Mouse (Mus musculus) right cerebral cortex, postnatal 25 days (tissue): ENCODE measurements around the gene Rtn2.

ENCODE experiments used
- DNase-seq: peaks from one replicate; pipeline ENCODE4 v3.0.0; 2022

Gene Rtn2

DNA sequence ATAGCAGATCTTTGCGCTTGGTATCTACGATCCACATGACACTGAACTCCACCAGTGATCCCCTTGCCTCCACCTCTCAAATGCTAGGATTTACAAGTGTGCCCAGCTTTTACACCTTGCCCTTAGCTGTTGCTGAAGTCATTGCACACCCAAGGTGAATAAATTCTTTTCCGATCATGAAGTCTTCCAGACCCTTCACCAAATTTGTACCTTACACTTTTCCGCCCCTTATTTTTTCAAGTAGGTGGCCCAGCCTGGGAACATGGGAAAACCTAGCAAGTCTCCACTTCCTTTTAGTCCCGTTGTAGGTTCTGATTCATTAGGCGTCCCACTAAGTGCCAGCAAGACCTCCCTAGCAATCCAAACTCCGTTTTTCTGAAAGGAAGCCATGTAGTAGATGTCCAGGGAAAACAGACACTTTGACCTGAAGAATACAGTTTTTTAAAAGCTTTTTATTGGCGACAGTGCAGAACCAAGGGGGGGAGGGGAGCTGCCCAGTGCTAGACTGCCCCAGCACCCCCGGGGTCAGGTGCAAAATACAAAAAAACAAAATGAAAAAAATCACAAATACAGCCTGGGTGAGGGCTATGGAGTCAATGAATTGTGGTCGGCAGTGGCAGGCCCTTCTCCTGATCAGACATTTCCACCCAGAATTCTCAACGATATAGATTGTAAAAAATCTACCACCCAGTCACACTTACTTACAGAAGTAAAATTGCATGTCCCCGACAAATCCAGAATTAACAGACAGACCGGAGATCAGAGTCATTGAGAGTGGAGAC lies 20.0 kb downstream of the Rtn2 start:
- DNase-seq, result no peak

- DNase-seq, result no peak
These were observed 20.6 kb downstream of the Rtn2 start for GRCm38 (mm10) chr7:19303046-19303305.

DNA sequence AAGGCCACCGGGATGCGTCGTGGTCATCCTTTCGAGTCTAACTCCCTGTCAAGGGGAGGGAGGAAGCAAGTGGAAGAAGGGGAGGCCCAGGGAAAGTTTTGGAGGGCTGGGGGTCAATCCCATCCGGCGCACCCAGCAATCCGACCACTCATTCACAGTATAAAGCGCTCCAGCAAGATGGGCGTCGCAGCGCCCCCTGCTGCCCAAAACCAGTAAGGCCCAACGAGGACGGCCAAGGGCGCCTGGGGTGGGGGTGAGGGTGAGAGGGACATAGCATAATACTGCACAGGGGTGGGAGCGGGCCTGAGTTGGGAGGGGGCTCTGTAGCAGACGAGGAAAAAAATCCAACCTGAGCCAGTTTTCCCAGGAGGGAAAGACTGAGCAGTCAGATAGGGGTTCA lies 21.3 kb downstream of the Rtn2 start:
- DNase-seq, result peak; percentile 59

DNA sequence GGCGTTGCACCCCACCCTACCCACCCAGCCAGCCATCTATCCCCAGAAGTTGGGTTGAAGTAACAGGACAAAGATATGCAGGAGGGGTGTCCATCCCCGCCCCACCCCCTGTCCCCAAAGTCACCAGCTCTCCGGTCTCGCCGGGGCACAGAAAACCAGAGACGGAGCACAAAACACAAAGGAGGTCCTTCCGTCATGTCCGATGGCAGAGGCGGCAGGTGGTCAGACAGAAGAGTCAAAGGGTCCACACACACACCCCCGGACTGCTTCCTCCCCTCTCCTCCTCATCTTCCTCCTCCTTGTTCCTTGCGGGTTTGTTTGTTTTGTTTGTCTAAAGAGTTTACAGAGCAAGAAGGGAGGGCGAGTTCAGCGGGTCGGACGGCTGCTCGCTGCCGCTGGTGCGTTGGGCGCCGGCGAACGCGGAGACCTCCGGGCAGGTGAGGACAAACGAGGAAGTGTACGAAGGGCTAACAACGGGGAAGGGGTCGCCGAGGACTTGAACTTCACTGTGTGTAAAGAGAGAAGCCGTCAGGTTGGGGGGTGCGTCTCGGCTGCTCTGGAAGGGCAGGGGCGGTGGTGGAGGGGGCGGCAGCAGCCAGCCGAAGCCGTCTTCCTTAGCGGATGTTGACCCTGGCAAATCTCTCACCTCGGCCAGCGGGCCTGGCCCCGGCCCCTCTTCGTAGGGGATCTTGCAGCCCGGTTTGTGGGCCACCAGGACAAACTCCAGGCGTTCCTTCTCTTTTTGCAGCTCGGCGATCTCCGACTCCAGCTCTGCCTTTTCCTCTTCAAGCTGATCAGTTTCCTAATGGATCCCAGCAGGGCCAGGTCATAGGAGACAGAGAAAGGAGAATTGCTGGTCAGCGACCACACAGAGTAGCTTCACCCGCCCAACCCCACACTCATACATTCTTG lies 22.3 kb downstream of the Rtn2 start:
- DNase-seq, result no peak

- no peak for DNase-seq
These were observed 22.9 kb downstream of the Rtn2 start for GRCm38 (mm10) chr7:19305413-19305735.

- no peak for DNase-seq
These were observed 23.7 kb downstream of the Rtn2 start for GRCm38 (mm10) chr7:19305796-19306765.

DNA sequence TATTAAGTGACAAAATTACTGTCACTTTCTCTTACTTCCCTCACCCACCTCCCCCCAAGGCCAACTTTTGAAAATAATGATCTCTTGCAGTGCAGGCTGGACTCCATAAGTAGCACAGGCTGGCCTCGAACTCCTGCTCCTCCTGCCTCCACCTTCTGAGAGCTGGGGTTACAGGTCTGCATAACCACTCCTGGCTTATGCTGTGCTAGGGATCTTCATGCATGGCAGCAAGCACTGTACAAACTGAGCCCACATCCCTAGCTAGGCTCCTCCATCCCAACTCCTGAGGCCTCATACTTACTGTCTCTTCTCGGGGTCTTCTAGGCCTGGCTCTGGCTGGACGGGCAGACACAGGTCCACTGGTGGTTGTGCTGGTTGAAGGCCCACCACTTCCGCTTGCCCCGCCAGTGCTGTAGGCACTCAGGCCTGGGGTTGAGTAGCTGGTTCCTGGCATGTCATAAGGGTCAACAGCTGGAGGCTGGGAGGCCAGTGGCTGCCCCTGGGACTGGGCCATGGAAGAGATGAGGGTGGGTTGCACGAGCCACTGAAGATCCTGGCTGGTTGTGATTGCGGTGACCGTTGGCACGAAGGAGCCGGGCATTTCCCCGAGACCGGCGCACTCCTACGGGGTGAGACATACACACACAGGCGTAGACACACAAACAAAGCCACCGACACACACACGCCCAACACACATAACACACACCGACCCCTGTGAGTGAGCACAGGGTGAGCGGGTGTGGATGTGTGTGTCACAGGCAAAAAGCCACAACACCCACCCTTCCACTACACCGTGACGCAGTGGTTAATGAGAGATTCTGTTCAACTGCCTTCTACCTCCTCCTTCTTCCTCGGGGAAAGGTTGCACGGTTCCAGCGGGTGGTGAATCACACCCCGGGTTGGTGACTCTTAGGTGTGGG lies 24.7 kb downstream of the Rtn2 start:
- DNase-seq, result no peak

GRCm38 (mm10) chr7:19307739-19308453 lies 25.5 kb downstream of the Rtn2 start:
- DNase-seq, result peak; percentile 72

- DNase-seq, result peak; percentile 98
These were observed 26.2 kb downstream of the Rtn2 start for GRCm38 (mm10) chr7:19308454-19309277.

GRCm38 (mm10) chr7:19309278-19309883 lies 27.0 kb downstream of the Rtn2 start:
- DNase-seq, result peak; percentile 14

- peak; percentile 95 for DNase-seq
These were observed 27.6 kb downstream of the Rtn2 start, which contains the start of gene Fosb for GRCm38 (mm10) chr7:19309884-19310641. TSS of gene Fosb (minus strand) at chr7:19310051.

DNA sequence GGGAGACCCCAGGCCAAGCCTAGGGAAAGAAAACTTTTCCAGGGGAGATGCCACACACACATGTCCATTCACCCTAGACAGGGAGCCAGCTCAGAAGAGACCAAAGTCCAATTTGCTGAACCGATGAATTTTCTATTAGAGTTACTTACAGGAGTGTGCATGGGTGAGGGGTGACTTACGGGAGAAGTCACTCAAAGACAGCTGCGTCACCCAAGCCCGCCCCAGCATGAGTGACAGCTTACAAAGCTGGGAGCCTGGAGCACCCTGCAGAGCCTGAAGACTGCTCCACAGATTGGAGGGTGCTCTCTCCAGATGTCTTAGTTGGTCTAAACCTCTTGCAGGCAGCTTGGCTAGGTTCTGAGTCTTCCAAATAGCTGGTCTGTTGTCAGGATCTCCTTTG lies 29.6 kb downstream of the Rtn2 start:
- no peak for DNase-seq

GRCm38 (mm10) chr7:19314033-19314432 lies 31.6 kb downstream of the Rtn2 start:
- no peak for DNase-seq

DNA sequence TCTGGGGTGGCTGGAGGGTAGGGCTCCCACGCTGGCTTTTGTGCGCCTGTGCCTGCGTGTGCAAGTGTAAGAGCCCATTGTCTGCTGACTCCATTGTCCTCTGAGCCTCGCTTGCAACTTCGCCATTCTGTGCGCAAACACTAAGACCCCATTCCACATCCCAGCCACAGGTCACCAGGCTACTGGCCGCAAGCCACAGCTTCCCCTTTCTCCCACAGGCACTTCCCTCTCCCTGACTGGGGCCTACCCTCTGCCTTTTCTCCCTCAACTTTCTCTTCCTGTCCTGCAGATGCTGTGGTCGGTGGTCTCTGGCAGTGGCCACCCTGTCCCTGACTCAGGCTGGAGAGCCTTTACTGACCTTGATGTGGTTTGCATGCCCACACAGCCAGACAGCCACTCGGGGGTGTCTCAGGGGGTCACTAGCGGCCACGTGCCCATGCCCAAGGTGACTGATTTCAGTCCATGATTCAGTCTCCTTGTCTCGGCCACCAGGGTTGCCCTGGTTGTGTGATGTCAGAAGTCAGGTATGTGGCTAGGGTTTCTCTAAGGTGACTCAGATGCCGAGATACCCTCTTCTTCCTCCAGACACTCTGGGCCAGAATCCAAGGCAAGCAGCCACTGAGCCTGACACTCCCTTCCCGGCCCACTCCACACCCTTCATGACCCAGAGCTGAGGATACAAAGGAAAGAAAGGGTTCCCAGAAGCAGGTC lies 34.2 kb downstream of the Rtn2 start:
- no peak for DNase-seq

DNA sequence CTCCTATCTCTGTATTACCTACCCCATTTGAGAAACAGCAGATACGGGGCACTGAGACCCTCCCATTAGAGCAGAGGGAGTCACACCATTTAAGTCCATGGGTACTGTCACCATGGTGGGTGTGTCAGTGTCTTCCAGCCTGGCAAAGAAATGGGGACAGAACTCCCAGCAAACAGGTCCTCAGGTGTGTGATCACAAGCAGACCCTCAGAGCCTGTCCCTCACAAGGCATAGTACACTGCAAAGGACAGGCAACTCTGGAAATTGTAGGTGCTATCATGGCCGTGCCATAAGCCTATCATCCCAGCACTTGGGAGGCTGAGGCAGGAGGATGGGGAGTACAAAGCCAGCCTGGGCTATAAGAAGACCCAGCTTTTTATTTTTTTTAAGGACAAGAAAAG lies 35.8 kb downstream of the Rtn2 start:
- DNase-seq, result no peak

DNA sequence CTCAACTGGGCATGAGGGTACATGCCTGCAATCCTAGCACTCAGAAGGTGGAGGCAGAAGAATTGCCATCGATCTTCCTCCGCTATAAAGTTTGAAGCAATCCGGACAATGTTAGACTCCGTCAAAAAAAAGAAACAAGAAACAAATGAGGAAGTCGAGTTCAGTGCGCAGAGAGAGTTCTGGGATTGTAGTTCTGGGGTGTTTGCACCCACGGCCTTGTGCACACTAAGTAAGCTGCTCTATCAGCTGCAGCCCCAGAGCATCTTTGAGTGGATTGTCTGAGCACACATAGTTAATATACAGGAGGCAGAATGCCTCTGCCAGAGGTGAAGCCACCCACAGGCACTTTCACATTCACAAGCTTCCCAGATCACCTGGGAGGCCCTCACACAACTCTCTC lies 36.3 kb downstream of the Rtn2 start:
- DNase-seq, result no peak

- peak; percentile 36 for DNase-seq
These were observed 37.0 kb downstream of the Rtn2 start for GRCm38 (mm10) chr7:19319458-19319857.

GRCm38 (mm10) chr7:19319906-19320305 lies 37.5 kb downstream of the Rtn2 start:
- peak; percentile 96 for DNase-seq

DNA sequence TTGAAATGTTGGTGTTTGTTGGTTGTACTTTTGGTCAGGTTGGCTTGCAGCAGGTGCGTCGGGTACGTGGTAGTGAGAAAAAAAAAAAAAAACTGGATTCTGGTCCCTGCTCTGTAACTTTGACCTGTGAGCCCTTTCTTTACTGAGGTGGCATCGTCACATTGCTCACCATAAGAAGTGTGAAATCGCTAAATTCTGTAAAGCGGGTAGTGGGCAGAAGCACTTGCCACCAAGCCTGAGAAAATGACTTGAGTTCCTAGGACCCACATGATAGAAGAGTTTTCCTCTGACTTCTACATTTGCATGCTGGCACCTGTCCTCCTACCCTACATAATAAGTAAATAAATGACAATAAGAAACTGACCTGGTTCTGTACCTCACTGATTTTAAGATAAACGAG lies 38.2 kb downstream of the Rtn2 start:
- DNase-seq, result no peak
